Comparison of ENCODE assay signal across 8 mouse cellular contexts in the genomic region with DNA sequence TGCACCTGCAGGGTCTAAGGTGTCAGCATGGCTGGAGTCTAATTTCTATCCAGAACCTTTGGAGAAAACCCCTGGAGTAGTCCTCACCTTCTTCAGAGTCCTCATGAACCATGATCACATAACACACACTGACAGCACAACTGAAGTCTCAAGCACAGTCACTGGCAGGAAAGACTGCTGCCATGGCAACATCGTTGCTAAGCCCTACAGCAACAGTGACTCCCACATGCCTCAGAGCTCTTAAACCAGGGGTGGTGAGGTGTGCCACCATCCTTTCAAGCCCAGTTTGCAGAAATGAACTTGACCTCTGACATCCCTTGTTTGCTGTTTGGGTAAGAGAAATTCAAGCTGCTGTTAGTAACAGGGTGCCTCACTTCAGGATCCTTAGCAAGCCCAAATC. TPM values are rescaled to one million over a fixed set of nuclear protein-coding genes. Genes with fewer than 3 reads are reported as not detected.
DNase-seq lines count a peak whose midpoint lies in the region; ATAC-seq lines count a peak whose summit lies in the region.

No protein-coding gene starts in this region.

- no peak overlapping the region for H3K4me3 ChIP-seq in hindbrain, embryonic 10.5 days
- no peak overlapping the region for H3K4me3 ChIP-seq in hindbrain, embryonic 12.5 days
- H3K4me3 ChIP-seq in brown adipose tissue, adult 24 weeks (ENCODE audit: insufficient read depth, low read depth, low read length): no peak overlapping the region
- no peak overlapping the region for H3K4me3 ChIP-seq in midbrain, embryonic 16.5 days (ENCODE audit: low read depth, low read length)

- no peak overlapping the region for H3K4me2 ChIP-seq in hindbrain, embryonic 12.5 days (replicated peaks)
- H3K4me2 ChIP-seq in midbrain, embryonic 16.5 days (ENCODE audit: low read length): no peak overlapping the region

- H3K9me3 ChIP-seq in hindbrain, embryonic 10.5 days: no peaks in the 10 kb centered on the region
- H3K9me3 ChIP-seq in hindbrain, embryonic 12.5 days (replicated peaks): no peaks in the 10 kb centered on the region
- no peaks in the 10 kb centered on the region for H3K9me3 ChIP-seq in midbrain, embryonic 16.5 days (replicated peaks; ENCODE audit: control insufficient read depth, low read length, poor library complexity, severe bottlenecking)

- no peak for ATAC-seq in hindbrain, embryonic 12.5 days (ENCODE audit: low FRiP score)
- peak; percentile 82 for ATAC-seq in midbrain, embryonic 16.5 days
- ATAC-seq in monocyte, adult 5-6 weeks (replicated peaks; ENCODE audit: insufficient number of reproducible peaks, low FRiP score, low TSS enrichment, poor library complexity, severe bottlenecking): no peak

- 66% methylated on average over 1 of the region's 1 CpGs for WGBS in hindbrain, embryonic 10.5 days
- 38% methylated on average over 1 of the region's 1 CpGs for WGBS in hindbrain, embryonic 12.5 days
- WGBS in midbrain, embryonic 16.5 days: 26% methylated on average over 1 of the region's 1 CpGs

- H3K4me1 ChIP-seq in hindbrain, embryonic 10.5 days (replicated peaks): peaks cover 6% of the 10 kb centered on the region; the same call in 1 of the 2 replicates
- 0 out of 2 replicates have a peak, but pooled peaks cover 6% of the 10 kb centered on the region for H3K4me1 ChIP-seq in hindbrain, embryonic 12.5 days
- H3K4me1 ChIP-seq in brown adipose tissue, adult 24 weeks (ENCODE audit: control insufficient read depth, insufficient read depth, insufficient read length, low read length): peaks cover 11% of the 10 kb centered on the region
- peaks cover 11% of the 10 kb centered on the region for H3K4me1 ChIP-seq in midbrain, embryonic 16.5 days (ENCODE audit: control insufficient read depth, insufficient read depth, low read length)

- peak; percentile 27 for DNase-seq in hindbrain, embryonic 10.5 days (ENCODE audit: low spot score)
- peak; percentile 50 for DNase-seq in kidney, postnatal 10 days
- DNase-seq in spleen, postnatal 4 days (ENCODE audit: low spot score in 2 of 2): no peak
- no peak for DNase-seq in testis, postnatal 10 days (ENCODE audit: low spot score)

- H3K27me3 ChIP-seq in hindbrain, embryonic 10.5 days (ENCODE audit: insufficient read depth, poor library complexity, severe bottlenecking): no peaks in the 10 kb centered on the region
- no peaks in the 10 kb centered on the region for H3K27me3 ChIP-seq in hindbrain, embryonic 12.5 days
- no peaks in the 10 kb centered on the region for H3K27me3 ChIP-seq in midbrain, embryonic 16.5 days (ENCODE audit: control insufficient read depth, insufficient read depth, low read depth, low read length)

- no peak overlapping the region for H3K27ac ChIP-seq in hindbrain, embryonic 10.5 days
- no peak overlapping the region for H3K27ac ChIP-seq in hindbrain, embryonic 12.5 days
- H3K27ac ChIP-seq in brown adipose tissue, adult 24 weeks (replicated peaks; ENCODE audit: low read depth, low read length): 0 out of 2 replicates have a peak overlapping the region, but pooled peaks have one; percentile 14
- peak overlapping the region; percentile 18; the same call in 1 of the 2 replicates for H3K27ac ChIP-seq in midbrain, embryonic 16.5 days (ENCODE audit: low read length)

- H3K36me3 ChIP-seq in hindbrain, embryonic 10.5 days: no peaks in the 10 kb centered on the region
- 0 out of 2 replicates have a peak, but pooled peaks cover 1% of the 10 kb centered on the region for H3K36me3 ChIP-seq in hindbrain, embryonic 12.5 days
- peaks cover 5% of the 10 kb centered on the region; the same call in 1 of the 2 replicates for H3K36me3 ChIP-seq in midbrain, embryonic 16.5 days (ENCODE audit: control insufficient read depth, insufficient read depth, low read length)

- H3K9ac ChIP-seq in hindbrain, embryonic 12.5 days: no peak overlapping the region
- no peak overlapping the region for H3K9ac ChIP-seq in midbrain, embryonic 16.5 days (ENCODE audit: low read depth, low read length)

RNA-seq across cellular contexts. Expression of a gene that starts 42.4 kb away (rescaled TPM):
- 32.3 and 48.3 TPM in 2 replicates for polyA plus RNA-seq in hindbrain, embryonic 10.5 days (2016; fragmentation: Nextera tagmentation; extraction: Ambion mirVana)
- 16.2 and 20.2 TPM in 2 replicates for polyA plus RNA-seq in hindbrain, embryonic 12.5 days (2016; fragmentation: Nextera tagmentation; extraction: Ambion mirVana)
- polyA plus RNA-seq in brown adipose tissue, adult 24 weeks (2012; ENCODE audit: insufficient read depth, insufficient read length, missing spikeins): 3.1 TPM in 1 of 2 replicates, not detected in the other
- polyA plus RNA-seq in midbrain, embryonic 16.5 days (2015; fragmentation: Nextera tagmentation; extraction: Ambion mirVana): 3.6 and 4.8 TPM in 2 replicates
- 24.7 to 80.2 TPM (median 33.5 TPM) in 3 replicates for total RNA-seq in monocyte, adult 5-6 weeks (2017)

Comparison
In these comparisons a context has a peak if more than half of its experiments do, and no peak if none do; other contexts are left out.
1. DNase-seq: peak in hindbrain, embryonic 10.5 days (single experiment) and kidney, postnatal 10 days (single experiment); none in spleen, postnatal 4 days (0 of 2) and testis, postnatal 10 days (single experiment).
2. H3K27ac ChIP-seq: peak in brown adipose tissue, adult 24 weeks (single experiment) and midbrain, embryonic 16.5 days (single experiment); none in hindbrain, embryonic 10.5 days (single experiment) and hindbrain, embryonic 12.5 days (single experiment).